Mouse (Mus musculus) layer of hippocampus, adult 2 months (tissue): ENCODE results near the gene Elmsan1. TPM values are rescaled to one million over a fixed set of nuclear protein-coding genes. Genes with fewer than 3 reads are reported as not detected.
A peak's percentile ranks its signal among the peaks of the same experiment; 100 is the strongest.
"Not testable (repeated sequence)": the region's sequence is repeated elsewhere in the genome, so short reads cannot be mapped to it uniquely, and the experiment has no call there.

ENCODE experiments used
- DNase-seq, 2 experiments: peaks; one replicate each; pipeline ENCODE4 v3.0.0; 2022; ENCODE audit warnings: low spot score in 2 of 2
- H3K27ac ChIP-seq: fragments of 200-600 bp; 2 replicates; pipeline ENCODE4 v1.8.1; 2022
- H3K4me3 ChIP-seq: fragments of 200-600 bp; 2 replicates; pipeline ENCODE4 v1.8.1; 2022; ENCODE audit warnings: mild to moderate bottlenecking
- CTCF ChIP-seq: fragments of 200-600 bp; conservative IDR thresholded peaks from 2 replicates; pipeline ENCODE4 v1.8.1; 2022; ENCODE audit warnings: antibody characterized with exemption, mild to moderate bottlenecking, moderate library complexity
- long read RNA-seq, 2 experiments: library from polyadenylated mRNA; stranded (forward); transcript quantifications; one replicate each; pipeline ENCODE4 v2.0.0; 2021; ENCODE audit warnings: borderline mapping rate in 2 of 2
- total RNA-seq, 2 experiments: library from RNA; stranded (reverse); gene quantifications; 2 replicates each; pipeline ENCODE4 v1.2.3; 2021

Gene Elmsan1
- total RNA-seq = 10 to 100 TPM; 24.6 to 27.2 TPM
- long read RNA-seq, experiment 1, partial matches to known transcripts = 2 of 7 reads
- long read RNA-seq, experiment 1, other reads (novel, unspliced or antisense) = 5 of 7 reads
- long read RNA-seq, experiment 2, full-length matches to known transcripts = 1 of 8 reads
- long read RNA-seq, experiment 2, partial matches to known transcripts = 3 of 8 reads
- long read RNA-seq, experiment 2, other reads (novel, unspliced or antisense) = 4 of 8 reads

- peak within 1 kb of the TSS; percentile 86 for H3K4me3 ChIP-seq
- DNase-seq = peak; percentile 35 to 54
- H3K27ac ChIP-seq = peak within 1 kb of the TSS; percentile 97
- no peak for TF ChIP-seq CTCF
Measured at GRCm38 (mm10) chr12:84218289-84219120, at the start of gene Elmsan1. Elmsan1 (minus strand) TSS chr12:84218881.

- no peak for TF ChIP-seq CTCF
Measured at GRCm38 (mm10) chr12:84267264-84267663, 48.6 kb upstream of the Elmsan1 start.

GRCm38 (mm10) chr12:84260363-84260762, 41.7 kb upstream of the Elmsan1 start:
- no peak for TF ChIP-seq CTCF
- no peak overlapping the region for H3K27ac ChIP-seq
- H3K4me3 ChIP-seq = no peak overlapping the region
- no peak for DNase-seq

More at GRCm38 (mm10) chr12:84267264-84267663, 48.6 kb upstream of the Elmsan1 start:
- Histone ChIP-seq H3K27ac (no peak overlapping the region), H3K4me3 (no peak overlapping the region)
- no peak for DNase-seq

- no peak for TF ChIP-seq CTCF
- H3K27ac ChIP-seq = no peak overlapping the region
- DNase-seq = no peak
- H3K4me3 ChIP-seq = no peak overlapping the region
Measured at GRCm38 (mm10) chr12:84254886-84255285, 36.2 kb upstream of the Elmsan1 start.

GRCm38 (mm10) chr12:84252811-84253210, 34.1 kb upstream of the Elmsan1 start:
- TF ChIP-seq CTCF = no peak
- H3K4me3 ChIP-seq = no peak overlapping the region
- no peak for DNase-seq
- H3K27ac ChIP-seq = no peak overlapping the region

GRCm38 (mm10) chr12:84249217-84249616, 30.5 kb upstream of the Elmsan1 start:
- DNase-seq = peak; percentile 54 to 58
- Histone ChIP-seq H3K4me3 (no peak overlapping the region), H3K27ac (no peak overlapping the region)
- peak; percentile 97 for TF ChIP-seq CTCF

- TF ChIP-seq CTCF = no peak
- no peak overlapping the region for H3K4me3 ChIP-seq
- no peak overlapping the region for H3K27ac ChIP-seq
- no peak for DNase-seq
Measured at GRCm38 (mm10) chr12:84245683-84246082, 27.0 kb upstream of the Elmsan1 start.

- Histone ChIP-seq H3K4me3 (no peak overlapping the region), H3K27ac (no peak overlapping the region)
- no peak for TF ChIP-seq CTCF
- DNase-seq = no peak
Measured at GRCm38 (mm10) chr12:84243076-84243770, 24.5 kb upstream of the Elmsan1 start.

- DNase-seq, H3K27ac ChIP-seq, H3K4me3 ChIP-seq: not testable (repeated sequence)
Measured at GRCm38 (mm10) chr12:84237036-84237435, 18.4 kb upstream of the Elmsan1 start.

GRCm38 (mm10) chr12:84235981-84236752, 17.5 kb upstream of the Elmsan1 start:
- Histone ChIP-seq H3K27ac (no peak overlapping the region), H3K4me3 (no peak overlapping the region)
- peak; percentile 17; the same call in 1 of the 2 replicates for TF ChIP-seq CTCF
- DNase-seq = no peak

- no peak for DNase-seq
- no peak for TF ChIP-seq CTCF
- Histone ChIP-seq H3K4me3 (no peak overlapping the region), H3K27ac (no peak overlapping the region)
Measured at GRCm38 (mm10) chr12:84235577-84235976, 16.9 kb upstream of the Elmsan1 start.

- no peak overlapping the region for H3K27ac ChIP-seq
- no peak overlapping the region for H3K4me3 ChIP-seq
- no peak for TF ChIP-seq CTCF
- DNase-seq = no peak
Measured at GRCm38 (mm10) chr12:84233488-84234100, 14.9 kb upstream of the Elmsan1 start.
